Mouse (Mus musculus) limb, embryonic 14.5 days (tissue): ENCODE data around the gene Zp2. TPM values are rescaled to one million over a fixed set of nuclear protein-coding genes. Genes with fewer than 3 reads are reported as not detected.

Experiments
- ATAC-seq: fragments of 200-750 bp; cut with Nextera tagmentation; 2 replicates; pipeline ENCODE4 v1.8.0; 2017; ENCODE audit warnings: low read depth, moderate number of reproducible peaks, moderate TSS enrichment; ENCODE audit not compliant: low FRiP score
- DNase-seq: peaks from one replicate; pipeline ENCODE4 v3.0.0-alpha.2; 2015; ENCODE audit warnings: low spot score
- H3K27ac ChIP-seq: fragments of 300-500 bp; sonication (generic); replicated peaks from 2 replicates; pipeline ENCODE4 v1.5.1; 2014; ENCODE audit warnings: low read depth, mild to moderate bottlenecking, low read length, moderate library complexity, mixed read lengths
- H3K27me3 ChIP-seq: fragments of 300-500 bp; sonication (generic); 2 replicates; pipeline ENCODE4 v1.6.1; 2014; ENCODE audit warnings: low read length, mixed read lengths; ENCODE audit not compliant: control insufficient read depth, insufficient read depth
- H3K36me3 ChIP-seq: fragments of 300-500 bp; sonication (generic); 2 replicates; pipeline ENCODE4 v1.6.1; 2014; ENCODE audit warnings: mild to moderate bottlenecking, low read length, moderate library complexity, mixed read lengths; ENCODE audit not compliant: control insufficient read depth, insufficient read depth
- H3K4me1 ChIP-seq: fragments of 300-500 bp; sonication (generic); 2 replicates; pipeline ENCODE4 v1.6.1; 2014; ENCODE audit warnings: antibody characterized with exemption, low read length, mixed read lengths; ENCODE audit not compliant: control insufficient read depth, insufficient read depth
- H3K4me2 ChIP-seq: fragments of 300-500 bp; sonication (generic); replicated peaks from 2 replicates; pipeline ENCODE4 v1.6.1; 2014; ENCODE audit warnings: low read depth, mild to moderate bottlenecking, low read length, moderate library complexity; ENCODE audit not compliant: severe bottlenecking
- H3K4me3 ChIP-seq: fragments of 300-500 bp; sonication (generic); replicated peaks from 2 replicates; pipeline ENCODE4 v1.5.1; 2014; ENCODE audit warnings: low read length
- H3K9ac ChIP-seq: fragments of 300-500 bp; sonication (generic); 2 replicates; pipeline ENCODE4 v1.6.1; 2014; ENCODE audit warnings: mild to moderate bottlenecking, low read depth, low read length, moderate library complexity; ENCODE audit not compliant: severe bottlenecking
- H3K9me3 ChIP-seq: fragments of 300-500 bp; sonication (generic); 2 replicates; pipeline ENCODE4 v1.6.1; 2016; ENCODE audit warnings: low read length; ENCODE audit not compliant: control insufficient read depth
- POLR2A ChIP-seq: fragments of 200-500 bp; IDR thresholded peaks from 2 replicates; pipeline ENCODE4 v1.8.0; 2012; ENCODE audit warnings: inconsistent platforms, mild to moderate bottlenecking, moderate library complexity, borderline replicate concordance; ENCODE audit not compliant: insufficient read depth, insufficient read length; ENCODE audit errors: extremely low read depth
- WGBS: fragments of 180-500 bp; shearing (Covaris S2); extraction: QIAGEN DNeasy Blood & Tissue Kit; methylation state at CpG from one replicate; pipeline ENCODE4 v1.1.7; 2014; 5-methylcytosine and 5-hydroxymethylcytosine counted together
- polyA plus RNA-seq, 2 experiments: library from polyadenylated mRNA; depleted of rRNA in 1 of 2; stranded (reverse) in 1 of 2; unstranded in 1 of 2; fragments of >200 nt; fragmentation: Nextera tagmentation in 1 of 2; extraction: Ambion mirVana in 1 of 2; gene quantifications; 2 replicates each; pipeline versions ENCODE4 v1.2.1 to v1.2.3; 2012 to 2014

Zp2 gene
- polyA plus RNA-seq, 2 experiments: 0.66 to 1.0 TPM

GRCm38 (mm10) chr7:120157575-120158061 is 12.5 kb upstream of the Zp2 start:
- Histone ChIP-seq H3K27me3 (no peaks in the 10 kb centered on the region), H3K4me3 (no peak overlapping the region), H3K9me3 (no peaks in the 10 kb centered on the region), H3K4me1 (no peaks in the 10 kb centered on the region), H3K36me3 (no peaks in the 10 kb centered on the region), H3K27ac (no peak overlapping the region), H3K9ac (no peak overlapping the region), H3K4me2 (no peak overlapping the region)
- ATAC-seq: no peak
- WGBS: 28% methylated on average over 5 of the region's 5 CpGs
- TF ChIP-seq POLR2A: no peak
- DNase-seq: no peak

- H3K4me2 ChIP-seq: no peak overlapping the region
- ATAC-seq: no peak
- H3K27ac ChIP-seq: no peak overlapping the region
- no peak for TF ChIP-seq POLR2A
- H3K9ac ChIP-seq: no peak overlapping the region
- H3K36me3 ChIP-seq: no peaks in the 10 kb centered on the region
- no peaks in the 10 kb centered on the region for H3K4me1 ChIP-seq
- no peaks in the 10 kb centered on the region for H3K9me3 ChIP-seq
- no peak overlapping the region for H3K4me3 ChIP-seq
- WGBS: 11% methylated on average over 2 of the region's 2 CpGs
- no peak for DNase-seq
- H3K27me3 ChIP-seq: no peaks in the 10 kb centered on the region
Observed at GRCm38 (mm10) chr7:120156841-120157409, 11.8 kb upstream of the Zp2 start.

- WGBS: 78% methylated on average over 2 of the region's 2 CpGs
- H3K27ac ChIP-seq: no peak overlapping the region
- no peak for ATAC-seq
Observed at GRCm38 (mm10) chr7:120150898-120151297, 5.8 kb upstream of the Zp2 start.

GRCm38 (mm10) chr7:120150257-120150656 is 5.2 kb upstream of the Zp2 start:
- ATAC-seq: no peak

More at GRCm38 (mm10) chr7:120150898-120151297, 5.8 kb upstream of the Zp2 start:
- no peaks in the 10 kb centered on the region for H3K36me3 ChIP-seq
- H3K4me2 ChIP-seq: no peak overlapping the region
- no peak for DNase-seq
- no peaks in the 10 kb centered on the region for H3K9me3 ChIP-seq
- H3K4me3 ChIP-seq: no peak overlapping the region
- H3K27me3 ChIP-seq: no peaks in the 10 kb centered on the region
- TF ChIP-seq POLR2A: no peak
- no peak overlapping the region for H3K9ac ChIP-seq
- H3K4me1 ChIP-seq: no peaks in the 10 kb centered on the region

GRCm38 (mm10) chr7:120142743-120143142 is 2.3 kb downstream of the Zp2 start:
- DNase-seq (no peak), ATAC-seq (no peak)
- Histone ChIP-seq H3K9me3 (no peaks in the 10 kb centered on the region), H3K27me3 (no peaks in the 10 kb centered on the region), H3K9ac (no peak overlapping the region), H3K4me1 (no peaks in the 10 kb centered on the region), H3K27ac (no peak overlapping the region), H3K4me2 (no peak overlapping the region), H3K36me3 (no peaks in the 10 kb centered on the region), H3K4me3 (no peak overlapping the region)
- WGBS: 84% methylated on average over 1 of the region's 1 CpGs
- TF ChIP-seq POLR2A: no peak

More at GRCm38 (mm10) chr7:120150257-120150656, 5.2 kb upstream of the Zp2 start:
- Histone ChIP-seq H3K4me3 (no peak overlapping the region), H3K9ac (no peak overlapping the region), H3K4me2 (no peak overlapping the region), H3K9me3 (no peaks in the 10 kb centered on the region), H3K27me3 (no peaks in the 10 kb centered on the region), H3K4me1 (no peaks in the 10 kb centered on the region), H3K27ac (no peak overlapping the region), H3K36me3 (no peaks in the 10 kb centered on the region)
- no peak for TF ChIP-seq POLR2A
- WGBS: 27% methylated on average over 3 of the region's 3 CpGs
- DNase-seq: no peak
